Mouse (Mus musculus) right cerebral cortex, postnatal 4 days (tissue): ENCODE data around the gene Sp3.
"Not testable (repeated sequence)": the region's sequence is repeated elsewhere in the genome, so short reads cannot be mapped to it uniquely, and the experiment has no call there.

Experiments
- DNase-seq: peaks from one replicate; pipeline ENCODE4 v3.0.0-alpha.2; 2022

Sp3 gene

DNA sequence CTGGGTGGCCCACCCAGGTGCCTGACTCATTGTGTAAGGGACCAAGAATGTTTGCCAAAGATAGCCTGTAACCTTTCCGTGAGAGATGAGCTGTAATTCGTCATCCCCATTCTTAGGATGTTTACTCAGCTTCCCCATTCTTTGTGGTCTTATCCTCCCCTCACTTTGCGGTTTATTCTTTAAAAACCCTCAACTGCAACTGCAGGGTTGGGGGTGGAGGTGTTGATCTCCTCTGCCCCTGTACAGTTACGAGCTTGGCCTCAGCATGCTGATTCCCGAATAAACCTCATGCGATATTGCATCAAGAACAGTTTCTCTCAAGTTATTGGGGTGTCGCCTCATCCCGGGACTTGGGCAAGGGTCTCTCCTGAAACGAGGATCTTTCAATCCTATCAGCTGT is 8.7 kb upstream of the Sp3 start:
- DNase-seq: not testable (repeated sequence)

DNA sequence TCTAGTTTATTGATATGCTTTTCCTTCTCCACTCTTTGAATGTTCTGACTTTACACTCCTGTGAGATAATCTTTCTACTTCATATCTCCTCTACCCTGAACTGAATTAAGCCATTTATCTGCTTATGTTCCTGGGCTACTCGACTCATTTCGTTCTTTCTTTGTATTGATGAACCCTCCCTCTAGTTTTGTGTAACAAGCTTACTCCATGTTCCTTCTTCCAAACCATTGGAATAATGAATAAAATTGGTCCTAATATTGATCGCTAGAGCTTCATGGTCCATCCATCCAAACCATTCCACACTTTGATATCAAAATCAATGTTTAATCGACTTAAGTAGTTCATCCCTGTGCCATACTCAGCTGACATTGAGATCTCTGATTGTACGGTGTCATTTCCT is 6.4 kb upstream of the Sp3 start, which contains the start of gene Gm11084:
Gm11084 (minus strand) TSS at position 101 of the 400 bp plus-strand sequence.
- DNase-seq: no peak

DNA sequence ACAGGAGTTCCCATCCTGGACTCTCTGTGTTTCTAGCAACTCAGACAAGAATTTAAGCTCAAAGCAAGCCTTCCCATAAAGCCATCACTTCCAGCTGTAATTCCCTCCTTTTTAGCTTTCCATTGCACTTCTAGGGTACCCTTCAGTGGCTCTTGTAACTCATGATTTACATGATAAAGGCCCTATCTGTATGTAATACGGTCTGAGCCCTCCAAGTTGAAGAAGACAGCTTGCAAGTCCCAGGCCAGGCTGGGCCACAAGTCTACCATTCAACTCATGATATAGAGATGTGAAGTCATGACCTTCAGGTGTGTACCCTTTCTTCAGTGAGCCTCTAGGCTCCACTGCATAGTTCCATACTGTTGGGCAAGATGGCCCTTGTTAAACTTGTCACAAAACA is 5.3 kb upstream of the Sp3 start:
- DNase-seq: no peak

DNA sequence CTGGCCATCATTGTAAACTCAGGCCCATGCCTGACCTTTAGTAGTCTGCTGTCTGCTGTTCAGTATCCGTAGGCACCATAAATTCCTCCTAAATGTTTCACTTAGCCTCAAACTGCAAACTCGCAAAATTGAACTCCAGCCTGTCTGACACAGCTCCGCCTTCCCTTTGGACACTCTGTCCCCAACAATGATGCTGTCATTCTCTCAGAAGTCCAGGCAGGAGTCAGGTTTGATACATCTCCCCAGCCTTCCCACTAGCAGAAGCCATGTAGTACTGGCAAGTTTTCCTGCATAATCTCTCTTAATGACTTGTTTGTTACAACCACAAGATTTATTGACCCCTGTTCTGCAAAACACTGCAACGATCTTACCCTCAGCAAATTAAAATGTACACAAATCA is 4.6 kb upstream of the Sp3 start:
- DNase-seq: no peak

DNA sequence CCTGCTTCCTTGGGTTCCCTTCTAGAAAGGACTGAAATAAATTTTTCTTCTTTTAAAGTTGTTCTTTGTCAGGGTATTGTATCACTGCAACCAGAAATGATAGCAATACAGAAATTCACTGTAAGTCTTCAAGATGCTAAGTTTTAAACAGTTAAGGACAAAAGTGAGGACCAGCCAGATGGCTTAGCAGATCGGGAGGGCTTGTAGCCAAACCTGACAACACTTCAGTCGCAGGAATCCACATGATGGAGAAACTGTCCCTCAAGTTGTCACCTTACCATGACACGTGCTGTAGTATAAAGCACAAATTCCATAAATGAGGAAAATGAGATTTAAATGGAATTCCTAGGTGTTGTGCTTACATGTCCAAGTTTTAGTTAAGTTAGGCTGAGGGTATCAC is 3.0 kb upstream of the Sp3 start:
- no peak for DNase-seq

DNA sequence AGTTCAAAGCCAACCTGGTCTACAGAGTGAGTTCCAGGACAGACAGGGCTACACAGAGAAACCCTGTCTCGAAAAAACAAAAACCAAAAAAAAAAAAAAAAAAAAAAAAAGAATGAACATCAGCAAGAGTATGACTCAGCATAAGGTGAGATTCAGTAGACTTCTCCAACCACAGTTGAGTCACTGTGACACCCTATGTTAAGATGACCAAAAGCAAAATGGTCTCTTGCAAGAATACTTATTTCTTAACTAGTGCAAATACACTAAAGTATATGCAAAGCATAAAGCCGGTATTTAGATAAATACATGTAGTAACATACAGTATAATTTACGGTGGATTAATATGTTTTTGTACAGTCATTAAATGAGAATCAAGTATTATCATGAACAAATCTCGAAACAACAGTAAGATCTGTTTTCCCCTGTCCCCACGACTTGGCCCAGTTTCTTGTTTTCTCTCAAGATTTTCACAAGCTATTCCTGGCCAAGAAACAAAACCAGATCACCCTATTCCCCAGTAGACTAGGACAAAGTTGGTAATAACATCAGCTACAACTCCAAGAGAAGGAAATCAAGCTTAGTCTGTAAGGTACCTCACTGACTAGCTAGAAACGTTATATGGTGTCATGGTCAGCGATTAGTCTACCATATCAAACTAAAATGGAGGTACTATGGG is 2.0 kb upstream of the Sp3 start:
- DNase-seq: no peak

DNA sequence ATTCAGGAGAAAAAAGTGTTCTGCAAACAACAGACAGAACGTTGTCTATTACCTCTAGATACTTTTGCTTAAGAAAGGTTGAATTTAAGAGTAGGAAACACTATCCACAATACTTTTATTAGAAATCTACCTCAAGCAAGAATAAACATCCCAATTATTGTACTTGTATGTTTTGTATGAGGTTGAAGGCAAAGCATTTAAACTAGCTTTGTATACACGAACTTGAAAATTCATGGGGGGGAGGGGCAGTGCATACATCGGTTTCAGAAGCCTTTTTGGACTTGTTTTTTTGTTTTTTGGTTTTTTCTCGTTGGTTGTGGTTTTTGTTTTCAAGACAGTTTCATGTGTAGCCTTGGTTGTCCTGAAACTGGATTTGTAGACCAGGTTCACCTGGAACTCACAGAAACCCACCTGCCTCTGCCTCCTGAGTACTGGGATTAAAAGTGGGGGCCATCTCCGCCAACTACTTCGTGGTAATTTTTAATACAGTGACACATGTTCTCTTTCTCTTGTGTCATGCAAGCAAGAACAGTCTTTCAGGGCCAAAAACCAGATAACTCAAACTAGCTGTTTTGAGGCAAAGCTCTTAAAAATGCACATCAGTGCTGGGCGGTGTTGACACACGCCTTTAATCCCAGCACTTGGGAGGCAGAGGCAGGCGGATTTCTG is 1.3 kb upstream of the Sp3 start:
- no peak for DNase-seq

DNA sequence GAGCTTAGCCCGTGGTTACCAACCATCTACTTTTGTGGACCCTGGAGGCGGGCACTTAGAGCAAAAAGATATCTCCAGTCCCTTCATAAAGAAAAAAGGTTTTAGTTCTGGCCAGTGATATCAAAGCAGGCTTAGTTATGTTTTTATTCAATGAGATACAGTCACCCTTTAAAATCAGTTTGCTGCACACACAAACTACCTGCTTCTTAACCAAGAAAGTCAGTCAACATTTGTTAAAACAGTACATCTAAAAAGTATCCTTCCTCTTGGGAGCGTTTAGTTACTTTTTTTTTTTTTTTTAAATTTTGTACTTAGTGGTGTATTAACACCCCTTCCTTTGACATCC is 802 bp upstream of the Sp3 start:
- no peak for DNase-seq

DNA sequence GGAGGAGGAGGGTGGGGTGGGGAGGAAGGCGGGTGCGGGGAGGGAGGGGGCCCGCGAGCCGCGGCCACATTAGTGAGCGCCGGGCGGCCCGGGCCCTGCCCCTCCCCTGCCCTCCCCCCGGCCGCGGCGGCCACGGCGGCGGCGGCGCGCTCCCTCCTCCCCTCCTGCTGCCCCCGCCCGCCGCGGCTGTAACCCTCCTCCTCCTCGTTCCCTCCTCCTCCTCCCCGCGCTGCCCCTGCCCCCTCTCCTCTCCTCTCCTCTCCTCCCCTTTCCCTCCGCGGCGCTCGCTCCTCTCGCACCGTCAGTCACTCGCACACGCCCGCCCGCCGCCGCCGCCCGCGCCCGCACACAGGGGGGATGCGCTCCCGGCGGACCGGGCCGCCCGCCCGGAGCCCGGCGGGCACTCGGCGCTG is 581 bp downstream of the Sp3 start:
- DNase-seq: peak; percentile 84

DNA sequence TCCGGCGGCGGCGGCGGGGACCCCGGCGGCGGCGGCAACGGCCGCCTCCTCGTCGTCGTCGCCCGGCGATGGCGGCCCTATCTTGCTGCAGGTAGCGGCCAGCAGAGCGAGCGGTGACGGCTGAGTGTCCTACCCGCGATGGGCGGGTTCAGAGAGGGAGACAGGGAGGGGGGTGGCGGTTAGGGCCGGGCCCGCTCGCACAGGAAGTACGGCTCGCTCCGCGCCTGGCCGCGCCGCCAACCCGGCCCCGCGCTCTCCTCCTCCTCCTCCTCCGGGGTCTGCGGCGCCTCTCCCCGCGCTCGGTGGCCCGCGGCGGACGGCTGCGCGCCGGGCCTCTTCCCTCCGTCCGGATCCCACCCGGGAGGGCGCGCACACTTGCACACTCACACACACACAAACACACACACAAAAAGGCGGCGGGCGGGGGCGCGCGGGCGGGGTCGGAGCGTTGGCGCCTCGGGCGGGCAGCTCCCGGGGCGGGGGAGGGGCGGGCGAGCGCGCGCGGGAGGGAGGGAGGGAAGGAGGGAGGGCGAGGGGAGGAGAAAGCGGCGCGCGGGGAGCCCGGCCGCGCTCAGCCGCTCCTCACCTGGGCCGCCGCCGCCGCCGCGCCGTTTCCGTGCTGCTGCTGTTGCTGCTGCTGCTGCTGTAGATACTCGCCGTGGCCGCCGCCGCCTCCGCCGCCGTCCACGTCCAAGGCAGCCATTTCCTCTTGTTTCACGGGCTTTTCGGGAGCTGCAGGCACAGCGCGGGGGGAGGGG is 1.2 kb downstream of the Sp3 start:
- DNase-seq: peak; percentile 93

DNA sequence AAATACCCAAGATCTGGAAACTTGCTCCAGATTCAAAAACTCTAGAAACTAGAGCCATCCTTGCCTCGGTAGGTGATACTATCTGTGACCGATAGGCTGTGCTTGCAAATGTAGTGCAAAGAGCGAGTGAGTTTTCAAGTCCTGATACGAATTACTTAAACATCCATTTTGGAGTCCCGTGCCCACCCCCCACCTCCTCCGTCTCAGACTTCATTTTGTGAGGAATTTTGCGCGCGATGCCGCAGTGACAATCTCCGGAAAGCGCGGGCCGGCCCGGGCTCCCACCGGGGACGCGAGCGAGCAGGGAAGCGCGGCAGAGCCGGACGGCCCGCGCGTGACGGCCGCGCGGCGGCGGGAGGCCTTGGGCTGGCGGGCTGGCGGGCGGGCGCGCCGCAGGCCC is 1.8 kb downstream of the Sp3 start:
- peak; percentile 61 for DNase-seq

DNA sequence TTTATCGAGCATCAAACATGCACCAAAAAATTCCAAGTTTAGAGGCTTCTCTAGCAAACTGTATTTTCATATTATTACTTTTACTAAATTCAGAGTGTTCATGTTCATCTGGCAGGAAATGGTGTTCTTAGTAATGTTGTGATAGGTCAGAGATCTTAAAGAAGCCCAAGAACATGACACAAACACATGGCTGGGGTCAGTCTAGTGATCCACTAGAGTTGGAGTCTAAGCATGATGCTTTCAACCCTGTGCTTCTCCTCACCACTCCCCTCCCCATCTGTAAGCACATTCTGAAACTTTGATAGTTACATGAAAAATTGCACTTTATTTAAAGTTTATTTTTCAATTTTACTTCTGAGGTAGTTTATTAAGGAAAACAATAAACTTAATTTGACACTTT is 3.0 kb downstream of the Sp3 start:
- no peak for DNase-seq

DNA sequence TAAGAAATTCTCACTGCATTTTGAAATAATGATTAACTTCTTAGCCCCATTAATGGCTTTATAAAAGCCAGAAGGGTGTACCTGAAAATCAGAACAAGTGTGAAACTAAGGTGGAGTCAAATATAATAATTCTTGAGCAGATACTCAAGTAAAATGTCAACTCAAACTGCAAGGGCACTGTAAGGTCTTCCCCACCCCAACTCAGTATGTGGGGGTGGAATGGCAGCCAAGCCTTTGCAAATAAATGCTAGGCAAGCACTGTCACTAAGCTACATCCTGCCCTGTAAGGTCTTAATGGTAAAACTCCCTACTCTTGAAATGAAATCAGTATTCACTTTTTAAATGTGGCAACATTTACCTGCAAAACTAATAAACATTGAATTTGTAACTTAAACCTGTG is 4.2 kb downstream of the Sp3 start:
- no peak for DNase-seq

DNA sequence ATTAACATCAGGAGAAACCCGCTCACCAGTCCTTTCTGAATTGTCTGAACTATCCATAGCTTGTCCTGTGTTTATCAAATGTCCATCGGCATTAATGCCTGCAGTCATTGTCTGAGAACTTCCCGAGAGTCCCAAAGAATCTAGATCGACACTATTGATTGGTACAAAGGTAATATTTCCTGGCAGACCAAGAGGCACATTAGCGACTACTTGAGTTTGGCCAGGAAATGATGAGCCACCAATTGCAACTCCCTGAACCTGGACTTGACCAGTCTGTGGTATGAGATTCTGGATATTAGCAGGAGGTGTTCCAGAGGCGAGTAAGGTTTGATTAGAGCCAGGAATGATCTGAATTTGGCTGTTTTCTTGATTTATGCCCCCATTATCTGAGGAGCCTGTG is 9.4 kb downstream of the Sp3 start:
- no peak for DNase-seq

DNA sequence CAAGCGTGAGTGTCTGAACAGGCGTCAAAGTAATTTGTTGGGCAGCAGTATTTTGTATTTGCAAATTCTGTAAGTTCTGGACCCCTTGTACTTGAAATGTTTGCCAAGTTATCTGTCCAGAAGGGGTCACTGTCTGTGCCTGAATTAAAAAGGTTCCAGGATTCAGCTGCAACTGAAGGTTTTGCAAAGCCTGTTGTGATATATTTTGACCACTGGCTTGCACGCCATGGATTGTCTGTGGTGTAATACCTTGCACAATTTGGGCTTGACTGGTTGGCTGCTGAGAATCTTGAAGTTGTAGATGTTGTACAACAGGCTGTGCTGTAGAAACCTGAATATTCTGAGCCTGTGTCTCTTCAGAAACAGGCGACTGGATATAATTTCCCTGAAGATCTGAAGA is 9.9 kb downstream of the Sp3 start:
- DNase-seq: no peak

DNA sequence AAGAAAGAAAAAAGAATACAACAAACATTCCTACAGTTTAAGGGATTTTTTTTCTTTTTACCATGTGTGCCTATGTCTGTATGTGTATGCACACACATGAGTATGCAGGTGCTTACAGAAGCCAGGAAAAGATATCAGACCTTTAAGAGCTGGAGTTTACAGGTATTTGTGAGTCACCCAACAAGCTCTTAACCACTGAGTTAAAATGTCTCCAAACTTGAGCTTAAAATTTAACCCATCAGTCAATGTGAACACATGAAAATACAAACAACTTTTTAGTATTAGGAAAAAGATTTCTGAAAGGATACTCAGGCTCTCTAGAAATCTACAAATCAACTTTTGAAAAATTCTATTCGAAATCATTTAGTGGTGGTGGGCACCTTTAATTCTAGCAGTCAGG is 11.7 kb downstream of the Sp3 start:
- no peak for DNase-seq

DNA sequence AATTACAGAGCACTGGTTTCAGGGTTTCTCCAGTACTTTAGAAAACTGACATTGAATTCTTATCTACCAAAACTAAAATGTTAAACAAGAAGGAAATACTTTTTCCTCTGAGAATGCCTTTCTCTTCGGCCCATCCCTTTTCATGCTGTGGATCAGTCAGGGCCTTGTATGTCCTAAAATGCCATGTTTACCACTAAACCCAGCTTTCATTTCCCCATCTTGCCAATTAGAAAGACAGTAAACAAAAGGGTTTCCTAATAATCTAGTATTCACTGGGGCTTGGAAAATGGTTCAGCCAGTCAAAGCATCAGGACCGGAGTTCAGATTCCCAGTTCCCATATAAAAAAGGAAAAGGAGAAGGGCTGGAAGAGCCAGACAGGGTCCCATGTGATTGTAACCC is 14.8 kb downstream of the Sp3 start:
- DNase-seq: no peak

DNA sequence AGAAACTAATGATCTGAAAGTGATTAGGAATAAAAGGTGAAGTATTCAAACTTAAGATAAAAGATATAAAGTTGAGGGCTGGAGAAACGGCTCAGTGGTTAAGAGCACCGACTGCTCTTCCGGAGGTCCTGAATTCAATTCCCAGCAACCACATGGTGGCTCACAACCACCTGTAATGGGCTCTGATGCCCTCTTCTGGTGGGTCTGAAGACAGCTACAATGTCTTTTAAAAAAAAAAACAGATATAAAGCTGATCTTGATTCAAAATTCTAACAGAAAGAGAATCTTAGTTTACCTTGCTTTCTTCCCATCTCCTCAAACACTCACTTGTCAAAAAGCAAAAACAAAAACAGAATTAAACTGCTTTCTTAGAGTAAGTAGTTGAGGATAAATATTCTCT is 23.8 kb downstream of the Sp3 start:
- DNase-seq: no peak

DNA sequence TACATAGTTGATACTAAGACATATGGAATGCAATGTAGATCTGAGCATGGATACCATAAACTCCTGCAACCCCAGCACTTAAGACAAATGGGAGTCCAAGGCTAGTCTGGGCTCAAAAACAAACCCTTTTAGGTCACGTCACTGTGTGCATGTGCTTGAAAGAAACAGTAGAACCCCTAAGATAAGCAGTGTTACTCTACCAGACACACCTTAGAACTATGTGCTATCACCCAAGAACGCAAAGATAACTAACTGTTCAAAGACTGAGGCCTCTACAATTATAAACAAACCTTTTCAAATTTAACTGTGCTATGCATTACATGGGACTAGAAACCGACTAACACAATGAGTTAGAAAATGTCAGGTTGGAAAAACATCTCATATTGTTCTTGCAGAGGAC is 27.3 kb downstream of the Sp3 start:
- no peak for DNase-seq

DNA sequence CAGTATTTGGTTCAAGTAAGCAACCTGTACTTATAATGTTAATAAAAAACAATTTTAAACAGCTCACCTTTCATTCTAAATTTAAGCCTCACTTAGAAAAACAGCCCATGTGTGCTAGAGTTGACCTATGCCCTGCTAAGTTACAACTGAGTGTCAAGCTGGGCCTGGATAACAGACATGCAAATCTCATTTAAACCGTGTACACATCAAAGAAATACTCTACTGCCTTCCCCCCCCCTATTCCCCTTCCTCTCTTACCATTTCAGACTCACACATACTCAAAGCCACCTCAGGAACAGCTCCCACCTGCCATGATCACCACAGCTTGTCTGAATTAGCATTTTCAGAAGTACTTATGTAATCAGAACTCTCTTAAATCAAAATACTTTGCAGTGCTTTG is 44.3 kb downstream of the Sp3 start:
- DNase-seq: no peak

DNA sequence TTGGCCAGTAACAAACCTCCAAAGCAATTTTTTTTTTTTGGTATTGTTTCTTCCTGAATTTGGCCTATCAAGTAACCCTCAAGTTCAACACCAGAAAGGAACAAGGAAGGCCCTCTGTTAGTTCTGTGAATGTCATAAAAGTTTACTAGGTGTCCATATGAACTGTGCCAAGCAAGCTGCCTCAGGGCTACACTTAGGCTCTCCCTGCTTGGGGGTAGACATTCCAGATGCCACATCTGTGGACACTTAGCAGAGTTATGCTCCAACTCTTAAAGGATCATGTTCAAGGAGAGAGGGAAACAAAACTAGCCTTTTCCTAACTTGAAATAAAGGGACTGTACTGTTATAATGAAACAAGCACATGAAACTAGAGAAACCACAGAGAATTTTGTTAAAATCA is 48.1 kb downstream of the Sp3 start:
- no peak for DNase-seq

DNA sequence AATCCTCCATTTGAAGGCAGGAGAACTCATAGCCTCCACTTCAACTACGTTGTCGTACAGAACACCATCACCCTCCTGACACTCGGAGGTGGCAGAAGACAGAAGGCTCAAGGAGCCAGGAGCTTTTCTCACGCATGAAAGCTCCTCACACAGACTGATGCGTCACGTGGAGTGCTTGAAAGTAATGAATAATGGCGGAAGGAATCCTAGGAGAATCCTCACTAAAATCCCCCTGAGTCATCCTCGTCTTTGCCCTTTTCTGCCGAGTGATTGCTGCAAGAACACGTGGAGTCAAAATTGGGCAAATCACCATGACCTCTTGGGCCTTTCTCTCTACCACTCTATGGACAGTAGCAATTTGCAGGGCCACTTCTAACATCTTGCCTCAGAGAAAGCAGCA is 55.3 kb downstream of the Sp3 start:
- no peak for DNase-seq

DNA sequence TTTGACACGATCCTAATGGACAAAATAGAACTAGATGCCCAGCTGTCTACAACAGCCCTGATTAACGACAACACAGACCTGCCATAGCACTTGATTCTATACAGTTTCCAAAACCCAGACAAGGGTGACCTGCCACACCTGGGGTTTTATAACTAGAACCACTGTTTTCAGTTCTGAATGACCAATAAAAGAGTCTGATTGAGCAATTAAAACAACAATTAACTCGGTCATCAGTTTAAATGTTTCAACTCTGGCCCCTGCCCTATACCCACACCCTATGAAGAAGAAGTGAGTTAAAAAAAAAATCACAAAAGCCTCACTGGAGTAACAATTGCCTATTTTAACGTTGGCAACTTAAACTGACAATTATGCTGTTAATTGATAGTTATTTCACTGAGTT is 64.1 kb downstream of the Sp3 start:
- DNase-seq: no peak

DNA sequence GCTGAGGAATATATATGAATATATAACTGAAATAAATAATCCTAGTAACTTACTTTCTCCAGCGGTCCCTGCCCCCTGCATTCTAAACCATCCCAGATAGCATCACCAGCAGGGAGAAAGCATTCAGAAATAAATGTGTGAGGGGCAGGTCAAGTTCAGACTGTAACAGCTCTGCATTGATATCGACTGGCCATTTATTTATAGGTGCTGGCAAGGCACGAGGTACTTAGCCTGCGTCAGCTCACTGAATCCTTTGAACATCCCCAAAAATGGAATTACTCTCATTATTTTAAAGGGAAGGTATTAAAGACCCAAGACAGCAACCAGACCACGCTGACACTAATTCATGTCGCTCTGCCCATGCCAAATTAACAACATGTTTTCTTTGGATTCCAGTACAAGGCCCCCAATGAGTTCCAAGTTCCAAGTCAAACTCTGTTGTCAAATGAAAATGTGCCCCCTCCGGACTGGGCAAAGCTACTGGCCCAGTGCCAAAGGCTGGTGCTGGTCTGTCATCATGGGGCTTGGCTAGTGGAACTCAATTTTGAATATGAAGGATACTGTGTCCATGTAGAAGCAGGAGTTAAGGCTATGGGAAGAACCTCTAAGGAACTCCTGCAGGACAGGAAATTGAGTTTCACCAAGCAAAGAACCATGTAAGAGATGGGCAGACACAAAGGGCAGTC is 64.9 kb downstream of the Sp3 start:
- no peak for DNase-seq
